Mouse (Mus musculus) lung, adult 2 months (tissue): ENCODE measurements around the gene Serpina3k. TPM values are rescaled to one million over a fixed set of nuclear protein-coding genes. Genes with fewer than 3 reads are reported as not detected.
"Not testable (repeated sequence)": the region's sequence is repeated elsewhere in the genome, so short reads cannot be mapped to it uniquely, and the experiment has no call there.

Experiments
- DNase-seq: peaks from one replicate; pipeline ENCODE4 v3.0.0; 2022
- H3K4me1 ChIP-seq: fragments of 200-500 bp; 2 replicates; pipeline ENCODE4 v1.6.1; 2011; ENCODE audit warnings: low read length; ENCODE audit not compliant: control insufficient read depth, insufficient read depth
- H3K4me3 ChIP-seq: fragments of 200-500 bp; replicated peaks from 2 replicates; pipeline ENCODE3; 2011; ENCODE audit warnings: low read depth, mild to moderate bottlenecking, control low read depth, low read length; ENCODE audit errors: extremely low read depth
- CTCF ChIP-seq: fragments of 200-500 bp; IDR thresholded peaks from 2 replicates; pipeline ENCODE4 v1.5.1; 2011; ENCODE audit warnings: mild to moderate bottlenecking, low read length, control low read depth; ENCODE audit not compliant: insufficient read depth
- POLR2A ChIP-seq: fragments of 200-500 bp; IDR thresholded peaks from 2 replicates; pipeline ENCODE4 v1.6.1; 2011; ENCODE audit warnings: low read depth, mild to moderate bottlenecking, control low read depth, low read length, borderline replicate concordance; ENCODE audit errors: extremely low read depth
- WGBS: fragments of 180-500 bp; shearing (Covaris S2); methylation state at CpG from one replicate; pipeline ENCODE4 v1.1.7; 2018; 5-methylcytosine and 5-hydroxymethylcytosine counted together
- polyA plus RNA-seq: library from polyadenylated mRNA; depleted of rRNA; stranded (reverse); fragments of >200 nt; gene quantifications from 2 replicates; pipeline ENCODE4 v1.2.3, GENCODE M21; 2012

Gene Serpina3k
- polyA plus RNA-seq, 1 experiment, result 2.9 TPM

GRCm38 (mm10) chr12:104345181-104345580 is 6.9 kb downstream of the Serpina3k start:
- Histone ChIP-seq H3K4me3 (no peak overlapping the region), H3K4me1 (no peaks in the 10 kb centered on the region)
- no peak for TF ChIP-seq CTCF
- TF ChIP-seq POLR2A, result no peak
- 67% methylated on average over 2 of the region's 2 CpGs for WGBS
- no peak for DNase-seq

- Histone ChIP-seq H3K4me3 (no peak overlapping the region), H3K4me1 (no peaks in the 10 kb centered on the region)
- TF ChIP-seq CTCF (no peak), POLR2A (no peak)
- DNase-seq, result no peak
These were observed 7.4 kb downstream of the Serpina3k start for GRCm38 (mm10) chr12:104345707-104346106.

- no peak for DNase-seq
- no peak for TF ChIP-seq POLR2A
- no peak for TF ChIP-seq CTCF
- Histone ChIP-seq H3K4me3 (no peak overlapping the region), H3K4me1 (no peaks in the 10 kb centered on the region)
- WGBS, result 73% methylated on average over 2 of the region's 2 CpGs
These were observed 8.8 kb downstream of the Serpina3k start for GRCm38 (mm10) chr12:104347091-104347490.

- not testable (repeated sequence) for H3K4me1 ChIP-seq, H3K4me3 ChIP-seq
- TF ChIP-seq CTCF, result peak; percentile 42; the same call in 1 of the 2 replicates
- peak; percentile 8 for DNase-seq
- WGBS, result 26% methylated on average over 3 of the region's 3 CpGs
These were observed 13.5 kb downstream of the Serpina3k start for GRCm38 (mm10) chr12:104351812-104352211.

GRCm38 (mm10) chr12:104356006-104356405 is 17.7 kb downstream of the Serpina3k start:
- H3K4me3 ChIP-seq, result no peak overlapping the region
- H3K4me1 ChIP-seq, result no peaks in the 10 kb centered on the region
- WGBS, result 63% methylated on average over 3 of the region's 3 CpGs
- no peak for DNase-seq
- TF ChIP-seq POLR2A (no peak), CTCF (no peak)

- Histone ChIP-seq H3K4me3 (no peak overlapping the region), H3K4me1 (no peaks in the 10 kb centered on the region)
- 79% methylated on average over 3 of the region's 3 CpGs for WGBS
- TF ChIP-seq CTCF, result no peak
- no peak for TF ChIP-seq POLR2A
- no peak for DNase-seq
These were observed 31.7 kb downstream of the Serpina3k start for GRCm38 (mm10) chr12:104369986-104370385.

- H3K4me1 ChIP-seq, DNase-seq, H3K4me3 ChIP-seq: not testable (repeated sequence)
- WGBS, result 72% methylated on average over 5 of the region's 5 CpGs
These were observed 38.9 kb downstream of the Serpina3k start for GRCm38 (mm10) chr12:104377179-104377578.

- H3K4me3 ChIP-seq, H3K4me1 ChIP-seq, DNase-seq: not testable (repeated sequence)
- WGBS, result 73% methylated on average over 2 of the region's 2 CpGs
These were observed 40.1 kb downstream of the Serpina3k start for GRCm38 (mm10) chr12:104378351-104378750.

GRCm38 (mm10) chr12:104378815-104379214 is 40.5 kb downstream of the Serpina3k start:
- not testable (repeated sequence) for DNase-seq, H3K4me3 ChIP-seq, H3K4me1 ChIP-seq
- WGBS, result 62% methylated on average over 5 of the region's 5 CpGs

GRCm38 (mm10) chr12:104379856-104380255 is 41.6 kb downstream of the Serpina3k start:
- no peak for TF ChIP-seq POLR2A
- no peak for TF ChIP-seq CTCF
- 92% methylated on average over 11 of the region's 11 CpGs for WGBS
- no peak for DNase-seq
- no peak overlapping the region for H3K4me3 ChIP-seq
- no peaks in the 10 kb centered on the region for H3K4me1 ChIP-seq

- not testable (repeated sequence) for DNase-seq, H3K4me1 ChIP-seq, H3K4me3 ChIP-seq
- 90% methylated on average over 8 of the region's 8 CpGs for WGBS
These were observed 42.9 kb downstream of the Serpina3k start for GRCm38 (mm10) chr12:104381071-104381604.

- not testable (repeated sequence) for H3K4me3 ChIP-seq, DNase-seq, H3K4me1 ChIP-seq
These were observed 47.7 kb downstream of the Serpina3k start for GRCm38 (mm10) chr12:104385987-104386386.

GRCm38 (mm10) chr12:104386878-104387277 is 48.6 kb downstream of the Serpina3k start:
- WGBS, result 47% methylated on average over 2 of the region's 2 CpGs
- H3K4me3 ChIP-seq, DNase-seq, H3K4me1 ChIP-seq: not testable (repeated sequence)
